Mouse (Mus musculus): ENCODE data around the gene Ubac1. TPM values are rescaled to one million over a fixed set of nuclear protein-coding genes. Genes with fewer than 3 reads are reported as not detected.

Gene Ubac1
- polyA plus RNA-seq, 1 experiment from 2014 or later, result 410 TPM

DNA sequence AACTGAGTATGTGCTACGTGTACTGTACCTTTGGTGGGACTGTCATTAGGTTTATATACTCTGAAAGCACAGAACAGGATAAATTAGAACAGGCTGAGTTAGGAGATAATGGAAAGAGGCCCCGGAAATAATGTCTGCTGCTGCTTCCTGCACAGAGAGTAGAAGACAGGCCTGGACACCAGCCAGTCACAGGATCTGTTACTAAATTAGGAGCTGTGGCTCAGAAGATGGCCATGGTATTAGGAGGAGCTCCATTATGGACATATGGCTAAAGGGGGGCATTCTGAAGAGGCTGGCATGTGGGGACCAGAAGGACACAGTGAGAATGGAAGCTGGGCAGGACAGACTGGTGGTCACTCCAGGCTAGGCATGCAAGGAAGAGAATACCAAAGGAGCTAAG is 51.1 kb downstream of the Ubac1 start:
- Histone ChIP-seq H3K27me3 (ENCODE audit: control insufficient read depth, insufficient read depth, low read depth, low read length) (no peaks in the 10 kb centered on the region), H3K36me3 (ENCODE audit: control insufficient read depth, insufficient read depth) (peaks cover 5% of the 10 kb centered on the region), H3K4me3 (ENCODE audit: low read depth, low read length) (no peak overlapping the region), H3K27ac (ENCODE audit: low read length) (no peak overlapping the region), H3K4me1 (ENCODE audit: control insufficient read depth, low read depth, low read length) (peaks cover 3% of the 10 kb centered on the region), H3K9ac (ENCODE audit: low read depth, low read length) (no peak overlapping the region), H3K9me3 (replicated peaks; ENCODE audit: control insufficient read depth, low read length) (no peaks in the 10 kb centered on the region), H3K4me2 (ENCODE audit: low read depth, low read length) (no peak overlapping the region)
- ATAC-seq (ENCODE audit: low read depth), result no peak
- 33% methylated on average over 2 of the region's 2 CpGs for WGBS (ENCODE audit: insufficient replicate concordance)

GRCm38 (mm10) chr2:25969319-25969718 is 52.2 kb downstream of the Ubac1 start:
- no peaks in the 10 kb centered on the region for H3K9me3 ChIP-seq (replicated peaks; ENCODE audit: control insufficient read depth, low read length)
- H3K4me3 ChIP-seq (ENCODE audit: low read depth, low read length), result no peak overlapping the region
- no peak overlapping the region for H3K4me2 ChIP-seq (ENCODE audit: low read depth, low read length)
- H3K9ac ChIP-seq (ENCODE audit: low read depth, low read length), result no peak overlapping the region
- no peak overlapping the region for H3K27ac ChIP-seq (ENCODE audit: low read length)
- ATAC-seq (ENCODE audit: low read depth), result no peak
- H3K27me3 ChIP-seq (ENCODE audit: control insufficient read depth, insufficient read depth, low read depth, low read length), result no peaks in the 10 kb centered on the region
- WGBS (ENCODE audit: insufficient replicate concordance), result 83% methylated on average over 4 of the region's 4 CpGs
- peaks cover 5% of the 10 kb centered on the region for H3K36me3 ChIP-seq (ENCODE audit: control insufficient read depth, insufficient read depth)
- peaks cover 3% of the 10 kb centered on the region for H3K4me1 ChIP-seq (ENCODE audit: control insufficient read depth, low read depth, low read length)

DNA sequence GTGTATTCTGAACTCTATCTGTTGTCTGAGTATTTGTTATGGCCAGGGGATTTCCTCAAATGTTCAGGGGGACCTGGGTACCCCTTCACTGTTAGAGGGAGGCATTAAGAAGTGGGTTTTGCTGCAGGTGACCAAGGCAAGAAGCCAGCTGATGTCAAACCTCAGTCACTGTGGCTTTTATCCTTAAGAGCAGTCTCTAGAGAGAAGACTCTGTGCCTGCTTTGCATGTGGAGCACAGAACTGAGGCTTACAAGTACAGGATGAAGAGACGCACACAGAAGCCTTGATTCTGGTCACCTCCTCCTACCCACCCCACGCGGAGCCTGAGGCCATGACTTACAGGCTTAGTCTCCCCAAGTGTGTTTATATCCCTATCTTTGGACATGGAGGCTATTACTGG is 72.3 kb downstream of the Ubac1 start:
- Histone ChIP-seq H3K4me2 (ENCODE audit: low read depth, low read length) (no peak overlapping the region), H3K36me3 (ENCODE audit: control insufficient read depth, insufficient read depth) (no peaks in the 10 kb centered on the region; the same call in 1 of the 2 replicates), H3K4me3 (ENCODE audit: low read depth, low read length) (no peak overlapping the region), H3K4me1 (ENCODE audit: control insufficient read depth, low read depth, low read length) (no peaks in the 10 kb centered on the region), H3K27me3 (ENCODE audit: control insufficient read depth, insufficient read depth, low read depth, low read length) (no peaks in the 10 kb centered on the region), H3K9me3 (replicated peaks; ENCODE audit: control insufficient read depth, low read length) (no peaks in the 10 kb centered on the region), H3K9ac (ENCODE audit: low read depth, low read length) (no peak overlapping the region), H3K27ac (ENCODE audit: low read length) (no peak overlapping the region)
- ATAC-seq (ENCODE audit: low read depth), result no peak
- 84% methylated on average over 3 of the region's 3 CpGs for WGBS (ENCODE audit: insufficient replicate concordance)

Other genes with a start within 250 kb of the Ubac1 start
- not detected in 2 replicates for gene Lcn11, start 244.7 kb downstream of the Ubac1 start, polyA plus RNA-seq (2015; fragmentation: Nextera tagmentation; extraction: Ambion mirVana)
- gene Gm13539, start 239.5 kb downstream of the Ubac1 start, polyA plus RNA-seq (2015; fragmentation: Nextera tagmentation; extraction: Ambion mirVana), result not detected in 2 replicates
- not detected in 2 replicates for gene Glt6d1, start 205.9 kb downstream of the Ubac1 start, polyA plus RNA-seq (2015; fragmentation: Nextera tagmentation; extraction: Ambion mirVana)
- gene Lcn9, start 198.6 kb downstream of the Ubac1 start, polyA plus RNA-seq (2015; fragmentation: Nextera tagmentation; extraction: Ambion mirVana), result not detected in 2 replicates
- not detected in 2 replicates for gene Sohlh1, start 174.5 kb downstream of the Ubac1 start, polyA plus RNA-seq (2015; fragmentation: Nextera tagmentation; extraction: Ambion mirVana)
- not detected in 2 replicates for gene Kcnt1, start 158.0 kb downstream of the Ubac1 start, polyA plus RNA-seq (2015; fragmentation: Nextera tagmentation; extraction: Ambion mirVana)
- gene Camsap1, start 38.5 kb downstream of the Ubac1 start, polyA plus RNA-seq (2015; fragmentation: Nextera tagmentation; extraction: Ambion mirVana), result 1.8 and 2.3 TPM in 2 replicates
- 3.9 and 6.4 TPM in 2 replicates for gene Nacc2, start 101.5 kb upstream of the Ubac1 start, polyA plus RNA-seq (2015; fragmentation: Nextera tagmentation; extraction: Ambion mirVana)
- gene Lhx3, start 186.5 kb upstream of the Ubac1 start, polyA plus RNA-seq (2015; fragmentation: Nextera tagmentation; extraction: Ambion mirVana), result not detected in 2 replicates
- 4.3 and 4.5 TPM in 2 replicates for gene Qsox2, start 215.8 kb upstream of the Ubac1 start, polyA plus RNA-seq (2015; fragmentation: Nextera tagmentation; extraction: Ambion mirVana)